Mouse (Mus musculus) megakaryocyte progenitor cell, adult 5-6 weeks (primary cell): ENCODE measurements at regions not wholly inside any gene's neighbourhood (a gene's known extent, or its start where the extent isn't known, plus 50 kb on each side); places are given as distances from the start of the nearest gene placed in this dataset.
"Not testable (repeated sequence)": the region's sequence is repeated elsewhere in the genome, so short reads cannot be mapped to it uniquely, and the experiment has no call there.

Source experiments
- ATAC-seq: replicated peaks from 2 replicates; pipeline ENCODE4 v1.8.0; 2016; ENCODE audit warnings: mild to moderate bottlenecking, moderate TSS enrichment, inconsistent platforms; ENCODE audit not compliant: poor library complexity

DNA sequence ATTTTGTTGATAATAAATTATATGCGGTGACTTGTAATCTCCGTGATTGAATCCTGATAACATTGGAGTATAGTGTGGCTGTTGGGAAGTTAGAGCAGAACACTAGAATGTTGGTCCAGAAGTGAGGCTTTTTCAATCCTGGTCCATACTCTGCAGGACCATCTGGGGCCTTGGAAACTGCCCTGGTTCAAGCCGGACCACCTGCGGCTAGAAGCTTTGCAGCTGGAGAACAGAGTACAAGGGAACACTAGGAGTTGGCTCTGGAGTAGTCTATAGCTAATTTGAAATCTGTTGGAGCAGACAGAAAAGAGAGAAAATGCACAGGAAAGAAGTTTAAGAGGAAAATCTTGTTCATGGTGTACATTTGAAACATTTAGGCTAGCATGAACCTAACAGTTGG, 79.0 kb downstream of the Casp12 start:
- no peak for ATAC-seq

DNA sequence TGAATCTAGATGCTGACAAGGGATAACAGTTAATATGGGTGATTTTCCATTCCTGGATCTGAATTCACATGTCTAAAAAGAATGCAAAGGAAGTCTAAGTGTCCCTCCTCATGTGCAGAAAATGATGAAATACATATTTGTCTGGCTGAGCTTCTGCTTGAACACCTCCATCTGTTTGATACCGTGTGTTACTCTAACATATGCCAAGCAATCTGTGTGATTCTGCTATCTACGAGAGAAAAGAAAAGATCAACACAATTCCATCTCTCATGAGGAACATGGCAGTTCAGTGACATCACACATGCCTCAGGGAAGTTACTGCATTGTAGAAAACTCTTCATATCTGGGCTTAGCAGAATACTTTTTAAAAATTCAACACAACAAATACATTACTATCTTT, 103.0 kb downstream of the Casp12 start:
- no peak for ATAC-seq

DNA sequence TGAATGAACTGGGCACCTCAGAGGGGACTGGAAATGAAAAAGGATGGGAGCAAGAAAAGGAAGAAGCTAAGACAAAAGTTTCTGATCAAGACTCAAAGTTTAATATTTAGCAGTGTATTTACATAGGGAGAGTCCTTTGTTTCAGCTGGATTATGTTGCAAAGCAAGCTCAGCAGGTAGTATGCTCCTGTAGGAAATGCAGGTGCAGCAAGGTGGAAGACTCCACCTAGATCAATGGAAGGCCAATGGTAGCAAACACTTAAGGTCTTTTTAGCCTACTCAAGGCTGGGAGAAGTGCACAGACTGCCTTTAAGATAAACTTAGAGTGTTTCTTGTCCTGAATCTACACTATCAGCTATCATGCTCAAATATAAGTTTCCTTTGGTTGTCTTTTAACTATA, 111.4 kb downstream of the Casp12 start:
- no peak for ATAC-seq

DNA sequence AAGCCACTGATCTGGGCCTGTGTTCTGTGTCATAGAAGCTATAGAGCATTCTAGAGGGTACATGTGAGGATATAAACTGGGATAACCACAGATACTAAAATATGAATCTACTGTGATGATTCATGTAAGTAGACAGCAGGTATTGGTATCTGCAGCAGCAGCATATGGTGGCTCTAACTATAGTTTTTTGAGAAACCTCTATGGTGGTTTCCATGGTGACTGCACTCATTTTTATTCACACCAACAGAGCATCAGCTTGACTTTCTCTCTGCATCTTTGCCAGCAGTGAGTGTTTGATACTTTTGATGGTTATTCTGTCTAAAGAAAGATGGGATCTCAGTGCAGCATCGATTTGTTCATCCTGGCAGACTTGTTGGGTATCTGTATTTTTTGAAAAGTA, 126.8 kb downstream of the Casp12 start:
- ATAC-seq = no peak

DNA sequence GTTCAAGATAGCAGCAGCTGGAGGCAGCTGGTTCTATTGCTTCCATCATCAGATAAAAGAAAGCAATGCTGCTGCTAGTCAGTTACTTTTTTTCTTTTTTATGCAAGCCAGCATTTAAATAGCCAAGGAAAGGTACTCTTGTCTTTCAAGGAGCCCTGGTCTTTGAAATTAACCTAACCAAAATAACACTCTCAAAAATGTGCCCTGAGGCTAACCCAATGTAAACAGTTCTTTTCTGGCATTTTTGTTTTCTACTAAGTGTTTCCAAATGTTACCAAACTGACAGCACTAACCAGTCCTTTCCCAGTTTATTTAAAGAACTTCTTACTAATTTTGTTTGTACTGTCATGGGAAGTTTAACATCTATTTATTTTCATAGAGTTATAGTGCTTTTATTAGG, 129.0 kb downstream of the Casp12 start:
- ATAC-seq = no peak

DNA sequence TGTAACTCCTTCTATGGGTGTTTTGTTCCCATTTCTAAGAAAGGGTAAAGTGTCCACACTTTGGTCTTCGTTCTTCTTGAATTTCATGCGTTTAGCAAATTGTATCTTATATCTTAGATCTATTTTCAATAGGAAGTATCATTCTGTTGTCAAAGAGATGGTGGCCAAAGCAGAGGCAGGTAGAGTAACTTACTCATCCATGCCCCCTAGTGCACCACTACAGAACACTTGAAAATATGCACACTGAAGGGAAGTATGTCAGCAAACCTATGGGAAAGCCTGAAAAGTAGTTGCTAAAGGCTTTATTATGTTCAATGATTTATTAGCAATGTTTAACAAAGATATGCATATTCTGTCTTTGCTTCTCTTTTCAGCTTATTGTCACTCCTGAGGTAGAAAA, 140.0 kb downstream of the Casp12 start:
- ATAC-seq = no peak

DNA sequence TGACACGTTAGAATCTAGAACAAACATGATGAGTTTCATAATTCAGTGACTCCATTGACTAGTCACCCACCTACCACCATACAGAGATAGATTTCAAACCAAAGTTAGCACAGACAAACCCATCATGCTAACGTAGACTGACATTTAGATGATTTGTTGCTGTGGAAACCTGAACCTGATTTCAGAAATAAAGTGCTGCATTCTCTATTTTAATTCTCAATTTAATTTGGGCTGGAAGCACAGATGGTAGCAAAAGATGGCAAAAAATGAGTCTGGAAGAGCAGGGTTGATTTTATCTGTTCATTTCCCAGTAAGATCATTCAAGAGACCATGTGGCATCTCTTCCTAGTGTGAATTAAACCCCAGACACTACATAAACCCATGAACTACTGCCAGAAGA, 151.6 kb downstream of the Casp12 start:
- no peak for ATAC-seq

DNA sequence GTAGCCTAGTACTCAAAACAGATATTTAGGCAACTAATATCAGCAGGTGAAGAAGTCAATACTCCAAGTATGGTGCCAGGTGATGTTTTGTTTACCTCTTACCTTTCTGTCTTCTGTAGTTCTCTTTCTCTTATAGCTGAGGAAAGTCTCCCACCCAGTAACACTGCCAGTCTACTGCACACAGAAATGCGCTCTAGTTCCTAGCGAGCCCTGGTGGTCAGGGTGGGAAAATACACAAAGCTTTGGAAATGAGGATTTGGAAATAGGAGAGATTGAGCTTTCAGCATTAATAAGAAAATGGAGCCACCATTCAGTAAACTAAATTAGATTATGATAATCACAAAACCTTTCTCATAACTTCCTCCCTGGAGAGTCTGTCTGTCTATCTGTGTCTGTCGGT, 153.1 kb downstream of the Casp12 start:
- no peak for ATAC-seq

DNA sequence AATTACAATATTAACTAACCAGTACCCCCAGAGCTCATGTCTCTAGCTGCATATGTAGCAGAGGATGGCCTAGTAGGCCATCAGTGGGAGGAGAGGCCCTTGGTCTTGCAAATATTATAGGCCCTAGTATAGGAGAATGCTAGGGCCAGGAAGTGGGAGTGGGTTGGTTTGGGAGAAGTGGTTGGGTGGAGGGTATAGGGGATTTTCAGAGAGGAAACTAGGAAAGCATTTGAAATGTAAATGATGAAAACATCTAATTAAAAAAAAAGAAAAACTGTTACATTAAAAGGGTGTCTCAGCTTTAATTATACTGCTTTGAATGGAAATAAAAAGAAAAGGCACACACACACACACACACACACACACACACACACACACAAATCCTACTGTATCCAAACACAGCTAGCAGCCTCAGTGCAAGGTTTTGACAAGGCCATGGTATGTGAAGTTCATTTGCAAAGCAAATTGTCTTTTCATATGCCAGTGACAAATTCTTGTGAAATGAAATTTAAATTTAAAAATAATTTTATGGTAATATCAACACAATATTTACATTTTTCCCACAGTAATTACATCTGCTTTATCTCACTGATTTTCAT, 180.6 kb downstream of the Casp12 start:
- no peak for ATAC-seq

DNA sequence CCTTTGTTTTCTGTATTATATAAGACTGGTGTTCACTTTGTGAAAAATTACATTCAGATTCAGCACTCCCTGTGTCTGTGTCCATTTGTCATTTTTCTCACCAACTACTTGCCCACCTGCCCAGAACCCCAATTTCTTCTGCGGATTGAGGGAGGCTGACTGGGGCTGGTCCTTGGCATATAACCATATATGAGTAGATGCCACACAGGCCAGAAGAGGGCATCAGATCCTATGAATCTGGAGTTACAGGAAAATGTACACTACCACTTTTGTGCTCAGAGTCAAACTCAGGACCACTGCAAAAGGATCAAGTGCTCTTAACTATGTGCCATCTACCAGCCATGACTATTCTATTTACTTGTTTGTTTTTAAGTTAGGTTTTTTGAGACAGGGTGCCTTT, 197.4 kb downstream of the Casp12 start:
- ATAC-seq = no peak

DNA sequence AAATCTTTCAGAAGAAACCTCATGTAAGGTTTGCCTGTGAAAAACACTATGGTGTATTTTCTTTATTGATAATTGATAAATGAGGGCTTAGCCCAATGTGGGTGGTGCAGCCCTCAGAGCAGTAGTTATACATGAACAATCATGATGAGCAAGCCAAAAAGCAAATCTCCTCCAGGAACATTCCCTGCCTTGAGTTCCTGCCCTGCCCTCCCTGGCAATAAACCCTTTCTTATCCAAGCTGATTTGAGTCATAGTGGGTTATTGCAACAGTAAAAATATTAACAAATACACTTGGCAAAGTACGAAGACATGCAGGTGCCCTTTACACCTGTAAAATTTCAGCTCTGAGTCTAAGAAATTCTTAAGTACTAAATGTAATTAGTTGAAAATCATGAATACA, 229.8 kb downstream of the Casp12 start:
- no peak for ATAC-seq

DNA sequence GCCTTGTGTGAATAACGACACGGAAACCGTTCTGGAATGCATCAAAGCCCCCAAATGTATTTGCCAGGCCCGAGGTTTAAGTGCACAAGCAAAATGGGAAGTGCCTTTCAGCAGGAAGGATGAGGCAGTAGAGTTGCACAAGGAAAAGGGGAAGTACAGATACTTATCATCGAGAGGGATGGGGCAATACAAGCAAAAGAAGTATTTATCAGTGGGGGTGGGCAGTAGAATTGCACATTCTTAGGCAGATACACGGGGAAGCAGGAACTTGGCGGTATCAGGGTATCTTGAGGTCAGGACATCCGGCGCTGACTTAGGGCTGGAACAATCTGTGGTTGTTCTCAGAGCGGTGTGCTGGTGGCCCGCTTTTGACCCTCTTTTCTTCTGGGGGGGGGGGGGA, 232.9 kb downstream of the Casp12 start:
- ATAC-seq = not testable (repeated sequence)

DNA sequence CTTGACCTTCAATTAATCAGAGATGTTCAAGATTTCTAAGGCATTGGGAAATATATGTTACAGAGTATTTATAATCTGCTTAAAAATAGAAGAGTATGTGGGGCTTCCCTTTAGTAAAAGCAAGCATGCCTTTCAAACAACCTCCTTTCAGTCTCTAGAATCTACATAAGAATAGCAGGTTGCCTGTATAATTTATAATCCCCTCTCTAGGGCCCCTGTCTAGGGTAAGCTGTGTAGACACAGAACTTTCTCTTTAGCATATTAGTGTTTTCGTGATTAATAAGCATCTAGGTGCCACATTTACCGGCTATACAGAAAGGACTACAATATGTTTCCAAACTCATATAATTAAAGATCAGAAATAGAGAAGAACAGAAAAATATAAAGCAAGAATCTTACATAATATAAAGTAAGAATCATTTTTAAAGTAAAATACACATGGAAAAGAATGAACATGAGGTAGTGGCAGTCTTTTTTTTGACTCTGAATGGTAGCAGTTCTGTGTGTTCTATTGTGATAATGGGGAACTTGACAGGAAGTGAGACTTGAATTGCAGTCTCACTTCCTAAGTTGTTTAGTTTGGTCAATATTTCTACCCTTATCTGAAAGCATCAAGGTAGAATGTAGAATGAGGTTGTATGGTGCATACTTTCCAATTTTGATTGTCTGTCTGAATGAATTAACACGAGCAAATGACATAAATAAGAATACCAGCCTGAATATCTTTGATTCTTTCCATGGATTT, 250.8 kb downstream of the Casp12 start:
- no peak for ATAC-seq

DNA sequence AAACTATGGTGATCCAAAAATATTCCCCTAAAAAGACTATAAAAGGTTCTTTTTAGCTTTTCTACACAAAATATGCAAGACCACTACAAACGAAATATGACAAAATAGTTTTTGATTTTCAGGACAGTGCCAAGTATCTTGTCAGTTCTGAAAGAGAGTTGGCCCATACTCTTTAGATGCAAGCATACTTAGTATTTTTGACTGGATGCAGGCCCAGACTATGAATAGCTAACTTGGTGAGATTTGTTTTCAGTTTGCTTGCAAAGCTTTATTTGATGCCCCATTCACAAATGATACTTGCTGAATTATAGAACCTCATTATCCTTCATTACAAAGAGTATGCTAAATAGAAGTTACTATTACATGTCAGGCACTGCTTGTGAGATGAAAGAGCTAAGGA, 258.8 kb downstream of the Casp12 start:
- ATAC-seq = no peak

DNA sequence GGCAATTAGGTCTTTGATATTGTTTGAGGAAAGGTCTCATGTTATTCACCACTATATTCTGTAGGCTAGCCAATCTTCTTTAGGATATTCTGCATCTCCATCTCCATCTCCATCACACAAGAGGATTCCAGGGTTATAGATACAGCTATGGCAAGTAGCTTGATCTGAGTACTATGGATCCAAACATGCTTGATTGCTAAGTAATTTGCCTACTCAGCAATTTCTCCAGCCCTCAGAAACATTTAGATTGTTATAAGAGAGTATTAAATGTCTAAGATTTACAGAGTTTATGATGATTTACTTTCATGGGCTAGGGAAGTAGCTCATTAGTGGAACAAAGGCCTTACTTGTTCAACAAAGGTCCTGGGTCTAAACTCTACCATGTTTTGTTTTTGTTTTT, 259.8 kb downstream of the Casp12 start:
- no peak for ATAC-seq

DNA sequence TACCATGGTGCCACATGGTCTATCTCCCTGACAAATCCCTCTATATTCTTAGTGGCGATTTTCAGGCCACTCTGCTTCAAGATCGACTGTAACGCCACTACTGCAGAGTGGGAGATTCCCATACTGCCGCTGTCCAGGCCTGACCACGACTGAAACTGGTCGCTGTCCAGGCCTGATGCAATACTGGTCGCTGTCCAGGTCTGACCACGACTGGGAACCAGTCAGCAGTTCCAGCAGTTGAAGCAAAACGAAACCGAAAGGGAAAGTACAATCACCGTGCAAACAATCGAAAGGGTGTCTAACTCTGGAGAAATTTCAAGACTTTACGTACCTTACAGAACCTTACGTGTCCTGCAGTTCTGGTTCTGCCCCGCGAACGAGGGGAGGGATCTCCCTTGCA, 271.5 kb downstream of the Casp12 start:
- no peak for ATAC-seq

DNA sequence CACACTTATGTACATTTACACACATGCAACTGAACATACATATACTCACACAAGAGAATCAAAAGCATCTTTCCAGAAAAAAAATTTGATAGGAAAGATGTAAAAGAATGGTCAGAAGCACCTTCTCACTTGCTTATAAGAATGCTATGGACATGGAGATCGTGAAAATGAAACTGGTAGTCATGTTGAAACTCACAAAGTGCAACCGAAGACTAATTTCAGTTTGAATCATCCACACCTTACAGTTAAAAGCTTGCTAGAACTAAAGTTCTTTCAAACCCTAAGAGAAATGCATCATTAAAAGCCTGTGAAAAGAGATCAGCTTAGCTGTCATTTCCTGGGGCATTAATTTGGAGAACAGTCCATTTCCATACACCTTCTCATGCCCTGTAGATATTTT, 278.2 kb downstream of the Casp12 start:
- ATAC-seq = no peak

DNA sequence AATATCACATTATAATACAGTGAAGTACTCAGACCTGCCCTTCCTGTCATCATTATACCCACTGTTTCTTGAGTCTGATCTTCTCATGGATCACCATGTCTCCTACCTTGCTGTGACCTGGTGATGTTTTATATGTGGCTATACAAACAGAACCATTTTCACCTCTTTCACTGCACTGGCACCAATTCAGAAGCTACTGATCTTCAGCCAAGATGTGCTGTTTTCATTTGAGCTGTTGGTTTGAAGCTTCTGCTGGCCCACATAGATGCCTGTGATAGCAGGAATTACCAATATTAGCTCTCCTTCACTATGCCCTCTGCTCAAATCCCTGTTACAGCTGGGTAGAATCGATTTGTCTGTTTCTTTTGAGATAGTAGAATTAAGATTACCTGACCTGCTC, 282.3 kb downstream of the Casp12 start:
- no peak for ATAC-seq

DNA sequence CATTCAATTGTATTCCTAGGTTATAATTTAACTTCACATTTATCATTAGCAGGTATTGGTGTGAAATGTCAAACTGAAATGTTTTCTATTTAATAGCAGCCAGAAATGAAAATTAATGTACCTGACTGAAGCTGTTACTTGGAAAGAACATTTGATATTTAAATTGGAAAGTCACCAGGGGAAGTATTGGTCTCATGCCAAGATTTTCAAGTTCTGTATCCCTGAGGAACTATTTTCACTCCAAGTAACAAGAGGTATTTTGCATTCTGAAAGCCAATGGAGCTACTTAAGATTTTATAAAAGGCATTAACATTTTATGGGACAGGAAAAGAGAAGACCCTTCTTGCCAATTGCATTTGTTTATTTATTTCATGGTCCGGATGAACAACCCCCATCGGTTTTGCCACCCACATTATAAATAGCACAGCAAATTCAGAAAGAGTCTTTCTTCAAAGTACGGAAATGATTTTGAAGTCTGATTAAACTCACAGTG, 289.3 kb downstream of the Casp12 start:
- ATAC-seq = no peak

DNA sequence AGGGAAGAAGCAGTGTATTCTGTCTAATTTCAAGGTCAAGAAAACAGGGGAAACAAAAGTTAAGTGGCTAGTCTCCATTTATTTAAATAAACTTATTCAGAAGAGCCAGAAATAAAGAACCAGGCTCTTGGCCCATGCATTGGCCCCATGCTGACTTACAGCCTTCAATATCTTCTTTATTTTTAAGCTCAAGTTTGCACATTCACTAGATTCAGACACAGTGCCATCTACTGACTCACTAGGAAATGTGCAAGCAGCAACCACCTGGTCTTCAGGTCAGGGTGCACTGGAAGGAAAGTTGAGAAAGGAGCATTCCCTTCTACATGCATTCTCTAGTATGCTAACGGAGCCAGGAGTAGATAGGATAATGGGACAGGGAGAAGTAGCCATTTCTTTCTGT, 289.7 kb downstream of the Casp12 start:
- ATAC-seq = peak; percentile 83

DNA sequence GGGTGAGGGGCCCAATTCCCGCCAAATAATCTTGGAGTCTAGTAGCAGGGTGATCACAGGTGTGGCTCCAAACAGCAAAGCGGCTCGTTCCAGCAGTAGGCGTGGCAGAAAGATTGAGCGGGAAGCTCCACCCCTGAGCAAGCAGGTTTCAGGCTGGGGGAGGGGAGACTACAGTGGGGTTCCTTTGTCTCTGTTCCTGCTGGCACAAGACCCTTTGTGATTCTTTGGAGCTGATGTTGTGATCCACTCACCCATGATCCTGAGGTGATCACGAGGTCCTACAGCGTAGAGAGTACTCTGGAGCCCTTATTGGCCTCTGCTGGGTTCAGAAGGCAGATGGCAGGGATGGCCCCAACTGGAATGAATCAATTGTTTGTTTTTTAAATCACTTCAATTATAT, 318.7 kb downstream of the Casp12 start:
- ATAC-seq = no peak

DNA sequence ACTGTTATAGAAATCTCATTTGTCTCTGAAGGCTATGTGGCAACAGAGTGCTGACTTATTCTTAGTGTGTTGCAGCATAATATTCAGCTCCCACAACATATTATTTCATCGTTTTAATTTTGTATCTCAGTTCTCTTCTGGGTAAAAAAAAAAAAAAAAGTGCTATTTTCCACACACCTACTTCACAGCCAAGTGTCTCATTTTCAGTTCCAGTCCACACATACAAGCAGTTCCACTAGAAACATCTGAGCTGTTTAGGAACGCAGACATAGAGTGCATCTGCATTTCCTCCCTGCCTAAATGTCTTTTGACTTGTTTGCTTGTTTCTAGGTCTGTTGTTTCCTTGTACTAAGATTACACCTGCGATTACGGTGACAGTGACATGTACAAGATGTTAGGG, 328.3 kb downstream of the Casp12 start:
- ATAC-seq = no peak

DNA sequence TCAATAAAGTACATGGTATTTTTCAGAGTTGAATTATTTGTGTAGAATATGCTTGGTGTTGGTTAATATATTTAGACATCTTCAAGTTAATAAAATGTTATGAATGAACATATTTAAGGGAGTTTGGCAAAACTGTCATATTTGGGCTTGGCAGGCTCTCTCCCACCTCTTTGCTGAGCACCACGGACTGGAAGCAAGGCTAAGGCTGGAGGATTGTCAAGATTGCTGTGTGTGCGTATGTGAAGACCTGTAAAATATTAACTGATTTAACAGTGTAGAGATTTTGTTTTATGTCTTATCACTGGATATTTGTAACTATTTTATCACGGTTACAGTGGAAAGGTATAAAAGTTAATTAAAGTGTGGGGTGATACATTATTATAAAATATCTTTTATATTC, 363.3 kb downstream of the Casp12 start:
- no peak for ATAC-seq
